Mouse (Mus musculus) intestine, embryonic 14.5 days (tissue): ENCODE measurements around the gene Foxk2. TPM values are rescaled to one million over a fixed set of nuclear protein-coding genes. Genes with fewer than 3 reads are reported as not detected.
"Not testable (repeated sequence)": the region's sequence is repeated elsewhere in the genome, so short reads cannot be mapped to it uniquely, and the experiment has no call there.

Experiments
- ATAC-seq: fragments of 200-750 bp; cut with Nextera tagmentation; replicated peaks from 2 replicates; pipeline ENCODE4 v1.8.0; 2017; ENCODE audit warnings: low read depth, moderate number of reproducible peaks, moderate TSS enrichment, moderate library complexity; ENCODE audit not compliant: low FRiP score, low TSS enrichment
- DNase-seq: peaks from one replicate; pipeline ENCODE4 v3.0.0-alpha.2; 2018; ENCODE audit warnings: low spot score
- H3K27ac ChIP-seq: fragments of 300-500 bp; sonication (generic); 2 replicates; pipeline ENCODE4 v1.5.1; 2014; ENCODE audit warnings: low read depth, mild to moderate bottlenecking, control low read depth
- H3K27me3 ChIP-seq: fragments of 300-500 bp; sonication (generic); replicated peaks from 2 replicates; pipeline ENCODE4 v1.6.1; 2014; ENCODE audit warnings: low read length, control low read depth; ENCODE audit not compliant: control insufficient read depth, insufficient read depth
- H3K36me3 ChIP-seq: fragments of 300-500 bp; sonication (generic); 2 replicates; pipeline ENCODE4 v1.6.1; 2014; ENCODE audit warnings: low read length, control low read depth; ENCODE audit not compliant: control insufficient read depth, insufficient read depth
- H3K4me1 ChIP-seq: fragments of 300-500 bp; sonication (generic); replicated peaks from 2 replicates; pipeline ENCODE4 v1.6.1; 2014; ENCODE audit warnings: low read length, control low read depth, mixed read lengths; ENCODE audit not compliant: control insufficient read depth, insufficient read depth
- H3K4me2 ChIP-seq: fragments of 300-500 bp; sonication (generic); 2 replicates; pipeline ENCODE4 v1.6.1; 2014; ENCODE audit warnings: low read length
- H3K4me3 ChIP-seq: fragments of 300-500 bp; sonication (generic); 2 replicates; pipeline ENCODE4 v1.5.1; 2014; ENCODE audit warnings: low read depth, low read length, control low read depth, mixed read lengths
- H3K9ac ChIP-seq: fragments of 300-500 bp; sonication (generic); 2 replicates; pipeline ENCODE4 v1.6.1; 2014; ENCODE audit warnings: mild to moderate bottlenecking, low read length
- H3K9me3 ChIP-seq: fragments of 300-500 bp; sonication (generic); 2 replicates; pipeline ENCODE4 v1.6.1; 2016; ENCODE audit warnings: low read length, control low read depth; ENCODE audit not compliant: control insufficient read depth
- WGBS: fragments of 180-500 bp; shearing (Covaris S2); extraction: QIAGEN DNeasy Blood & Tissue Kit; methylation state at CpG from one replicate; pipeline ENCODE4 v1.1.7; 2014; 5-methylcytosine and 5-hydroxymethylcytosine counted together
- polyA plus RNA-seq: library from polyadenylated mRNA; unstranded; fragments of >200 nt; fragmentation: Nextera tagmentation; extraction: Ambion mirVana; gene quantifications from 2 replicates; pipeline ENCODE4 v1.2.1, GENCODE M21; 2014

The Foxk2 gene
- polyA plus RNA-seq, 1 experiment from 2014 or later, result 10.7 TPM

- DNase-seq (no peak), ATAC-seq (no peak)
- Histone ChIP-seq H3K36me3 (peaks cover 91% of the 10 kb centered on the region), H3K9ac (no peak overlapping the region), H3K4me2 (no peak overlapping the region), H3K27me3 (no peaks in the 10 kb centered on the region), H3K4me3 (no peak overlapping the region), H3K9me3 (0 out of 2 replicates have a peak, but pooled peaks cover under 1% of the 10 kb centered on the region), H3K4me1 (no peaks in the 10 kb centered on the region), H3K27ac (no peak overlapping the region)
- 93% methylated on average over 6 of the region's 6 CpGs for WGBS
Measured at GRCm38 (mm10) chr11:121305371-121305770, 45.6 kb downstream of the Foxk2 start.

GRCm38 (mm10) chr11:121306608-121307007 lies 46.8 kb downstream of the Foxk2 start:
- H3K4me2 ChIP-seq, result no peak overlapping the region
- DNase-seq (no peak), ATAC-seq (no peak)
- no peak overlapping the region for H3K4me3 ChIP-seq
- H3K36me3 ChIP-seq, result peaks cover 82% of the 10 kb centered on the region
- no peaks in the 10 kb centered on the region for H3K4me1 ChIP-seq
- no peaks in the 10 kb centered on the region for H3K27me3 ChIP-seq
- WGBS, result 94% methylated on average over 8 of the region's 8 CpGs
- no peak overlapping the region for H3K27ac ChIP-seq
- H3K9ac ChIP-seq, result no peak overlapping the region
- 0 out of 2 replicates have a peak, but pooled peaks cover 5% of the 10 kb centered on the region for H3K9me3 ChIP-seq

- H3K4me1 ChIP-seq, DNase-seq, ATAC-seq, H3K9ac ChIP-seq, H3K9me3 ChIP-seq, H3K27ac ChIP-seq, H3K4me3 ChIP-seq, H3K27me3 ChIP-seq, H3K4me2 ChIP-seq: not testable (repeated sequence)
- WGBS, result 81% methylated on average over 6 of the region's 6 CpGs
- H3K36me3 ChIP-seq, result peaks cover 71% of the 10 kb centered on the region
Measured at GRCm38 (mm10) chr11:121307712-121308111, 47.9 kb downstream of the Foxk2 start.

GRCm38 (mm10) chr11:121326034-121326433 lies 66.2 kb downstream of the Foxk2 start:
- ATAC-seq (no peak), DNase-seq (no peak)
- no peaks in the 10 kb centered on the region for H3K9me3 ChIP-seq
- H3K9ac ChIP-seq, result no peak overlapping the region
- no peaks in the 10 kb centered on the region for H3K4me1 ChIP-seq
- H3K4me2 ChIP-seq, result no peak overlapping the region
- H3K27ac ChIP-seq, result no peak overlapping the region
- peaks cover 46% of the 10 kb centered on the region for H3K36me3 ChIP-seq
- 58% methylated on average over 1 of the region's 1 CpGs for WGBS
- no peaks in the 10 kb centered on the region for H3K27me3 ChIP-seq
- no peak overlapping the region for H3K4me3 ChIP-seq

GRCm38 (mm10) chr11:121326681-121327080 lies 66.9 kb downstream of the Foxk2 start:
- DNase-seq (no peak), ATAC-seq (no peak)
- WGBS, result 98% methylated on average over 5 of the region's 5 CpGs
- Histone ChIP-seq H3K36me3 (peaks cover 52% of the 10 kb centered on the region), H3K4me3 (no peak overlapping the region), H3K9me3 (no peaks in the 10 kb centered on the region), H3K9ac (no peak overlapping the region), H3K27me3 (no peaks in the 10 kb centered on the region), H3K27ac (no peak overlapping the region), H3K4me2 (no peak overlapping the region), H3K4me1 (no peaks in the 10 kb centered on the region)

GRCm38 (mm10) chr11:121328206-121328605 lies 68.4 kb downstream of the Foxk2 start:
- Histone ChIP-seq H3K4me3 (no peak overlapping the region), H3K4me2 (no peak overlapping the region), H3K27ac (no peak overlapping the region), H3K9me3 (no peaks in the 10 kb centered on the region), H3K9ac (no peak overlapping the region), H3K27me3 (no peaks in the 10 kb centered on the region), H3K4me1 (no peaks in the 10 kb centered on the region), H3K36me3 (peaks cover 67% of the 10 kb centered on the region)
- WGBS, result 98% methylated on average over 9 of the region's 9 CpGs
- ATAC-seq (no peak), DNase-seq (no peak)

GRCm38 (mm10) chr11:121328619-121329018 lies 68.8 kb downstream of the Foxk2 start:
- no peak overlapping the region for H3K9ac ChIP-seq
- no peaks in the 10 kb centered on the region for H3K27me3 ChIP-seq
- DNase-seq (no peak), ATAC-seq (no peak)
- no peaks in the 10 kb centered on the region for H3K4me1 ChIP-seq
- H3K4me3 ChIP-seq, result no peak overlapping the region
- no peak overlapping the region for H3K4me2 ChIP-seq
- H3K36me3 ChIP-seq, result peaks cover 71% of the 10 kb centered on the region
- H3K27ac ChIP-seq, result no peak overlapping the region
- H3K9me3 ChIP-seq, result no peaks in the 10 kb centered on the region

- H3K9me3 ChIP-seq, result no peaks in the 10 kb centered on the region
- ATAC-seq (no peak), DNase-seq (no peak)
- H3K4me1 ChIP-seq, result no peaks in the 10 kb centered on the region
- H3K4me3 ChIP-seq, result no peak overlapping the region
- no peaks in the 10 kb centered on the region for H3K27me3 ChIP-seq
- H3K36me3 ChIP-seq, result peaks cover 96% of the 10 kb centered on the region
- H3K27ac ChIP-seq, result no peak overlapping the region
- WGBS, result 89% methylated on average over 3 of the region's 3 CpGs
- H3K9ac ChIP-seq, result no peak overlapping the region
- H3K4me2 ChIP-seq, result no peak overlapping the region
Measured at GRCm38 (mm10) chr11:121331641-121332040, 71.9 kb downstream of the Foxk2 start.

- Histone ChIP-seq H3K4me2 (no peak overlapping the region), H3K4me1 (no peaks in the 10 kb centered on the region), H3K9me3 (no peaks in the 10 kb centered on the region), H3K9ac (no peak overlapping the region), H3K36me3 (peaks cover 62% of the 10 kb centered on the region), H3K4me3 (no peak overlapping the region), H3K27ac (no peak overlapping the region), H3K27me3 (no peaks in the 10 kb centered on the region)
- 96% methylated on average over 1 of the region's 1 CpGs for WGBS
- ATAC-seq (no peak), DNase-seq (no peak)
Measured at GRCm38 (mm10) chr11:121339647-121340046, 79.9 kb downstream of the Foxk2 start.
